Mouse (Mus musculus) layer of hippocampus, postnatal 36 days (tissue): ENCODE measurements around the gene Ggt6. TPM values are rescaled to one million over a fixed set of nuclear protein-coding genes. Genes with fewer than 3 reads are reported as not detected.

Source experiments
- DNase-seq, 2 experiments: peaks; one replicate each; pipeline ENCODE4 v3.0.0; 2022
- microRNA-seq, 2 experiments: library from miRNA; unstranded; fragments of <30 nt; microRNA quantifications; one replicate each; pipeline ENCODE4 v1.2.0; 2021
- total RNA-seq, 2 experiments: library from RNA; stranded (reverse); gene quantifications; 2 replicates each; pipeline ENCODE4 v1.2.3; 2021

The Ggt6 gene
- total RNA-seq, 2 experiments from 2014 or later, result not detected

GRCm38 (mm10) chr11:72477182-72477581, 41.9 kb downstream of the Ggt6 start:
- no peak for DNase-seq

- no peak for DNase-seq
Observed at GRCm38 (mm10) chr11:72477653-72478052, 42.3 kb downstream of the Ggt6 start.

DNA sequence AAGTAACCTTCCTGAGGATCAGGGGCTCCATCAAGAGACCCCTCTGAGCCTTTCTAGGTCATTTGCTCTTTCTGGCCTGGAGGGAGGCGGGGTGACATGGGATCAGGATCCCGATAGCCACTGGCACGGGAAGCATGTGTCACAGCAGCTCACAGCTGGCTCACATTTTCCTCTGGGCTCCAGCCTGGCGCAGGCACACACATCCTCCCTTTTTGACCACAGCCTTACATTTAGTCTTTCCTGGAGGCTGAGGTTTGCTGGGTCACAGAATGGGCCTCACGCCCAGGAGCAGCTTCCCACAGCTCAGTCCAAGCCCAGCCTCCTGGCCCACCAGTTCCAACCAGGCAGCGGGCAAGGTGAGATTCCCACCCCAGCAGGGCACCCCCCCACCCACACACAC, 42.9 kb downstream of the Ggt6 start:
- no peak for DNase-seq

GRCm38 (mm10) chr11:72479499-72479898, 44.2 kb downstream of the Ggt6 start:
- DNase-seq, result no peak

GRCm38 (mm10) chr11:72481313-72481712, 46.0 kb downstream of the Ggt6 start:
- no peak for DNase-seq

- no peak for DNase-seq
Observed at GRCm38 (mm10) chr11:72481952-72482351, 46.6 kb downstream of the Ggt6 start.

DNA sequence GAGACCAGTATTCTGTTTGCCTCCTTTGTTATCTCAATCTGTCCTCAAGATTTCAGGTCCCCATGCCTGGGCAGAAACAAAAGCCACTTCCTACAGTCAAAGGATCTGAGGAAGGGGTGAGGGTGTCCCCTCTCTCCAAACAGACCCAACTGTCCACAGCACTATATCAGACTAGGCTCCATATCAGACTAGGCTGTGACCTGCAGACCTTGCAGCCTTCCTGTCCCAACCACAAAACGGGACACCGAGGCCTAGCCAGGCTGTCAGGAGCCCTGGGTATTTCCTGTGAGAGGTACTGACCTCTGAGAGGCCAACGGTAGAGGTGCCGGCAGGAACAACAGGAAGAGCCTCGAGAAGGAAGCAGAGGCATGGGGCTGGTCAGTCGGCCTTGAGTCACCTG, 49.2 kb downstream of the Ggt6 start:
- no peak for DNase-seq

DNA sequence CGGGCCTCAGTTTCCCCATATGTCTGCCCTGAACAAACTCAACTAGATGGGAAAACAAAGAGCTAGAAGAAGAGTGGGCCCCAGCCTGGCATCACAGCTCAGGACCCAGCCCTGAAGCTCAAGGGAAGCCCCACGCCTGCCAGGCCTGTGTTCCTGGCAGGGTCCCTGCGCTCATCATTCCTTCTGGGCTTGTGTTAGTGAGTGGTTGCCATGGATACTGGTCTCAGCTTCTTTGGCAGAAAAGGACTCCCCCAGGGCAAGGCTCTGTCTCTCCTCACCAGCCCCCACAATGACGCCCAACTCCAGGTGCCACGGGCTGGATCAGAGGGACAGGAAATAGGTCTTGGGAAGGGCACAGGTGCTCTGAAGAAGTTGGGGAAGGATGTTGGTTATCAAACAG, 49.8 kb downstream of the Ggt6 start:
- DNase-seq, result peak; percentile 59 to 69

DNA sequence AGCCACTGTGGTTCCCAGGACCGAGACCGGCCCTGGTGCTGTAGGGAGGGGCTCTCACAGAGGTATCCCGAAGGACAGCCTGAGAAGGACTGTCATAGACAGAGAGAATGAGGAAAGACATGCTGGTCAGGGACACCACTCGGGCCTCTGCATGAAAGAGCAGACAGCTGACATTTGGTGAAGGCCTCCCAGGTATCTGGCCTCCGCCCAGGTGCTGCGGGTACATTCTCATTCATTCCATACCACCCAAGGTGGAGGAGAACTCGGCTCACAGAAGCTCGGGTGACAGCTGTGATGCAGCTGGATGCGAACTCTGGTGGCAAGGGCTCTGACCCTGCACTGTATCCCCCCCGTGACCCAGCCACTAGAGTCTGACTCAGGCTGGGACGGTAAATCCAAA, 50.6 kb downstream of the Ggt6 start:
- no peak for DNase-seq

DNA sequence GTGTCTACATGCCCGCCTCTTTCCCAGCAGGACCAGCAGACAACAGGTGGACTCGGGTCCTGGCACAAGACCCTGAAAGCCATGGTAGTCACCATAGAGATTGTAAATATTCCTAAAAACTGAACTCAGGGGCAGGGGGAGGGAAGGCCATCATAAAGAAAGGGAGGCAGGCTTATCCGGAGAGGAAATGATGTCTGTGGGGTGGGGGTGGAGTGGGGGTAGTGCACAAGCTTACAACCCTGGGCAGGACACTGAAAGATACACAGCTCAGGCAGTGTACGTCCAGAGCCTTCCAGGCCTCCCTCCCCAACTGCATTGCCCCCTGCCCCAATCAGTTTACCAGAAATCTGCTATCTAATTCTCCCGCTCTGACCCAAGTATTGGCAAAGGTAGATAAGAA, 51.8 kb downstream of the Ggt6 start:
- no peak for DNase-seq

DNA sequence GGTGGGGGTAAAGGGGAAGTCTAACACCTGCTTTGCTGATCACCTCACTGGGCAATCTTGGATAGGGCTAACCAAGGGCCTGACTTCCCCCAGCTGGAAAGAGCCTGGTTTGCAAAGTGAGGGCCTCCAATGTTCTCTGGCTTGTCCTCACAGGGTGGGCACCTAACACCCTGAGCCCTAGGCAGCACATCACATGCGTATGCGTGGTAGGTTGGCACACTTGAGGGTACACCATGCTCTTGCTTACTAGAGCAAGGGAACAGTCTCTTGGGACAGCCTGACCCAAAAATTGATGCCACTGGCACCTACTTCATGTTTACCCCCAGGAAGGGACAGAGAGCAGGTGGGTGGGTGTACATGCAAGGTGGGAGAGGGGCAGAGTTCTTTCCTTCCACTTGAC, 52.4 kb downstream of the Ggt6 start:
- no peak for DNase-seq

Small RNAs within 50 kb of the gene (microRNA-seq; reads per million reads assigned to microRNA genes)
- gene Mir6338, result 0 reads per million in 2 experiments

Other genes with a start within 250 kb of the Ggt6 start
- gene Gm43951, start 228.7 kb upstream of the Ggt6 start, total RNA-seq, result 10 to 100 TPM; 11.7 to 12.4 TPM
- 10 to 100 TPM; 25.5 to 30.7 TPM for gene 4933427D14Rik, start 228.1 kb upstream of the Ggt6 start, total RNA-seq
- 10 to 100 TPM; 33.0 to 36.4 TPM for gene Txndc17, start 228.0 kb upstream of the Ggt6 start, total RNA-seq
- 10 to 100 TPM; 12.6 to 15.8 TPM for gene Med31, start 219.9 kb upstream of the Ggt6 start, total RNA-seq
- 1 to 10 TPM; 6.5 to 6.9 TPM for gene Slc13a5, start 168.3 kb upstream of the Ggt6 start, total RNA-seq
- gene Xaf1, start 133.9 kb upstream of the Ggt6 start, total RNA-seq, result 1 to 10 TPM; 3.6 to 5.8 TPM
- gene Fbxo39, start 121.1 kb upstream of the Ggt6 start, total RNA-seq, result not detected
- gene Tekt1, start 73.1 kb upstream of the Ggt6 start, total RNA-seq, result 1 to 10 TPM; 2.2 to 3.1 TPM
- 1 to 10 TPM; 1.5 to 2.7 TPM for gene Smtnl2, start 23.8 kb upstream of the Ggt6 start, total RNA-seq
- gene Mybbp1a, start 5.8 kb downstream of the Ggt6 start, total RNA-seq, result 10 to 100 TPM; 51.3 to 52.2 TPM
- 100 to 1,000 TPM in 1 of 2 experiments, 10 to 100 TPM in 1; 91.4 to 129 TPM for gene Spns2, start 54.4 kb downstream of the Ggt6 start, total RNA-seq
- under 1 TPM; 0.25 to 0.30 TPM for gene Spns3, start 115.0 kb downstream of the Ggt6 start, total RNA-seq
- 10 to 100 TPM; 47.7 to 49.7 TPM for gene Ube2g1, start 171.8 kb downstream of the Ggt6 start, total RNA-seq